Mouse (Mus musculus) hindbrain, embryonic 14.5 days (tissue): ENCODE measurements around the gene Pcp4l1. TPM values are rescaled to one million over a fixed set of nuclear protein-coding genes. Genes with fewer than 3 reads are reported as not detected.
"Not testable (repeated sequence)": the region's sequence is repeated elsewhere in the genome, so short reads cannot be mapped to it uniquely, and the experiment has no call there.

Experiments used
- ATAC-seq: fragments of 200-750 bp; cut with Nextera tagmentation; 2 replicates; pipeline ENCODE4 v1.8.0; 2017; ENCODE audit warnings: moderate number of reproducible peaks, mild to moderate bottlenecking, moderate TSS enrichment, moderate library complexity; ENCODE audit not compliant: low FRiP score
- DNase-seq: peaks from one replicate; pipeline ENCODE4 v3.0.0-alpha.2; 2015; ENCODE audit warnings: low spot score
- H3K27ac ChIP-seq: fragments of 300-500 bp; sonication (generic); 2 replicates; pipeline ENCODE4 v1.5.1; 2014; ENCODE audit warnings: mild to moderate bottlenecking, moderate library complexity
- H3K27me3 ChIP-seq: fragments of 300-500 bp; sonication (generic); 2 replicates; pipeline ENCODE4 v1.6.1; 2014; ENCODE audit warnings: mild to moderate bottlenecking, low read length, mixed read lengths; ENCODE audit not compliant: control insufficient read depth, insufficient read depth
- H3K36me3 ChIP-seq: fragments of 300-500 bp; sonication (generic); replicated peaks from 2 replicates; pipeline ENCODE4 v1.6.1; 2014; ENCODE audit not compliant: control insufficient read depth, insufficient read depth
- H3K4me1 ChIP-seq: fragments of 300-500 bp; sonication (generic); replicated peaks from 2 replicates; pipeline ENCODE4 v1.6.1; 2014; ENCODE audit warnings: antibody characterized with exemption, low read length, mixed read lengths; ENCODE audit not compliant: control insufficient read depth, insufficient read depth
- H3K4me2 ChIP-seq: fragments of 300-500 bp; sonication (generic); replicated peaks from 2 replicates; pipeline ENCODE4 v1.6.1; 2014; ENCODE audit warnings: mild to moderate bottlenecking, moderate library complexity
- H3K4me3 ChIP-seq: fragments of 300-500 bp; sonication (generic); replicated peaks from 2 replicates; pipeline ENCODE4 v1.5.1; 2014; ENCODE audit warnings: mild to moderate bottlenecking, low read length
- H3K9ac ChIP-seq: fragments of 300-500 bp; sonication (generic); 2 replicates; pipeline ENCODE4 v1.6.1; 2014
- H3K9me3 ChIP-seq: fragments of 300-500 bp; sonication (generic); 2 replicates; pipeline ENCODE4 v1.6.1; 2016; ENCODE audit warnings: low read length; ENCODE audit not compliant: control insufficient read depth
- WGBS: fragments of 180-500 bp; shearing (Covaris S2); extraction: QIAGEN DNeasy Blood & Tissue Kit; methylation state at CpG from one replicate; pipeline ENCODE4 v1.1.7; 2014; 5-methylcytosine and 5-hydroxymethylcytosine counted together
- polyA plus RNA-seq: library from polyadenylated mRNA; unstranded; fragments of >200 nt; fragmentation: Nextera tagmentation; extraction: Ambion mirVana; gene quantifications from 2 replicates; pipeline ENCODE4 v1.2.1, GENCODE M21; 2014

Gene Pcp4l1
- polyA plus RNA-seq, 1 experiment from 2014 or later = 55.1 TPM

GRCm38 (mm10) chr1:171162526-171162925 is 33.5 kb downstream of the Pcp4l1 start:
- 94% methylated on average over 3 of the region's 3 CpGs for WGBS
- Histone ChIP-seq H3K4me2 (no peak overlapping the region), H3K27me3 (peaks cover 25% of the 10 kb centered on the region), H3K4me1 (no peaks in the 10 kb centered on the region), H3K36me3 (no peaks in the 10 kb centered on the region), H3K4me3 (no peak overlapping the region), H3K27ac (no peak overlapping the region), H3K9me3 (no peaks in the 10 kb centered on the region), H3K9ac (no peak overlapping the region)
- no peak for ATAC-seq
- no peak for DNase-seq

GRCm38 (mm10) chr1:171159485-171159975 is 36.5 kb downstream of the Pcp4l1 start:
- Histone ChIP-seq H3K4me1 (no peaks in the 10 kb centered on the region), H3K36me3 (no peaks in the 10 kb centered on the region), H3K9ac (peak overlapping the region; percentile 28; the same call in 1 of the 2 replicates), H3K4me3 (peak overlapping the region; percentile 12; the same call in 1 of the 2 replicates), H3K27me3 (peaks cover 34% of the 10 kb centered on the region), H3K9me3 (no peaks in the 10 kb centered on the region), H3K4me2 (peak overlapping the region; percentile 36), H3K27ac (no peak overlapping the region)
- ATAC-seq = peak; percentile 14; the same call in 1 of the 2 replicates
- WGBS = 11% methylated on average over 13 of the region's 15 CpGs
- no peak for DNase-seq

GRCm38 (mm10) chr1:171157965-171158364 is 38.1 kb downstream of the Pcp4l1 start:
- H3K27me3 ChIP-seq = peaks cover 34% of the 10 kb centered on the region
- H3K4me3 ChIP-seq = no peak overlapping the region

GRCm38 (mm10) chr1:171156644-171157043 is 39.4 kb downstream of the Pcp4l1 start:
- Histone ChIP-seq H3K27me3 (peaks cover 34% of the 10 kb centered on the region), H3K9ac (no peak overlapping the region), H3K4me2 (no peak overlapping the region), H3K9me3 (no peaks in the 10 kb centered on the region), H3K4me3 (no peak overlapping the region), H3K4me1 (no peaks in the 10 kb centered on the region), H3K36me3 (no peaks in the 10 kb centered on the region), H3K27ac (no peak overlapping the region)
- WGBS = 77% methylated on average over 3 of the region's 3 CpGs
- DNase-seq (no peak), ATAC-seq (no peak)

More at GRCm38 (mm10) chr1:171157965-171158364, 38.1 kb downstream of the Pcp4l1 start:
- Histone ChIP-seq H3K9ac (no peak overlapping the region), H3K27ac (no peak overlapping the region), H3K36me3 (no peaks in the 10 kb centered on the region), H3K4me1 (no peaks in the 10 kb centered on the region), H3K9me3 (no peaks in the 10 kb centered on the region), H3K4me2 (no peak overlapping the region)
- ATAC-seq (no peak), DNase-seq (no peak)

- H3K4me2 ChIP-seq = no peak overlapping the region
- H3K4me3 ChIP-seq = no peak overlapping the region
- no peak overlapping the region for H3K9ac ChIP-seq
- H3K4me1 ChIP-seq = peaks cover 17% of the 10 kb centered on the region
- ATAC-seq (no peak), DNase-seq (no peak)
- no peaks in the 10 kb centered on the region for H3K9me3 ChIP-seq
- WGBS = 81% methylated on average over 4 of the region's 4 CpGs
- no peaks in the 10 kb centered on the region for H3K36me3 ChIP-seq
- 0 out of 2 replicates have a peak, but pooled peaks cover 5% of the 10 kb centered on the region for H3K27me3 ChIP-seq
- H3K27ac ChIP-seq = no peak overlapping the region
Observed at GRCm38 (mm10) chr1:171151966-171152365, 44.1 kb downstream of the Pcp4l1 start.

- DNase-seq = no peak
- Histone ChIP-seq H3K4me2 (peak overlapping the region; percentile 94), H3K4me1 (peaks cover 17% of the 10 kb centered on the region), H3K27me3 (no peaks in the 10 kb centered on the region), H3K9me3 (no peaks in the 10 kb centered on the region), H3K9ac (peak overlapping the region; percentile 91), H3K4me3 (peak overlapping the region; percentile 71), H3K27ac (peak overlapping the region; percentile 79), H3K36me3 (no peaks in the 10 kb centered on the region; the same call in 1 of the 2 replicates)
- ATAC-seq = peak; percentile 39; the same call in 1 of the 2 replicates
- WGBS = 4% methylated on average over 18 of the region's 18 CpGs
Observed at GRCm38 (mm10) chr1:171150838-171151391, 45.2 kb downstream of the Pcp4l1 start.

- H3K27me3 ChIP-seq = no peaks in the 10 kb centered on the region
- under 1% methylated on average over 34 of the region's 34 CpGs for WGBS
- peaks cover 5% of the 10 kb centered on the region; the same call in 1 of the 2 replicates for H3K36me3 ChIP-seq
- no peaks in the 10 kb centered on the region for H3K9me3 ChIP-seq
- peak within 1 kb of the TSS; percentile 94 for H3K4me2 ChIP-seq
- DNase-seq = peak; percentile 95
- peak within 1 kb of the TSS; percentile 91 for H3K9ac ChIP-seq
- peaks cover 17% of the 10 kb centered on the region for H3K4me1 ChIP-seq
- peak within 1 kb of the TSS; percentile 71 for H3K4me3 ChIP-seq
- H3K27ac ChIP-seq = peak within 1 kb of the TSS; percentile 79
- peak; percentile 97 for ATAC-seq
Observed at GRCm38 (mm10) chr1:171149974-171150760, 45.9 kb downstream of the Pcp4l1 start, which contains the start of the genes Sdhc and Mpz. Sdhc (minus strand) TSS chr1:171150603. Mpz (plus strand) TSS chr1:171150711.

GRCm38 (mm10) chr1:171142981-171143380 is 53.1 kb downstream of the Pcp4l1 start:
- not testable (repeated sequence) for DNase-seq, H3K4me1 ChIP-seq, H3K27ac ChIP-seq, H3K4me2 ChIP-seq, H3K9me3 ChIP-seq, ATAC-seq, H3K27me3 ChIP-seq, H3K4me3 ChIP-seq, H3K9ac ChIP-seq
- WGBS = 92% methylated on average over 9 of the region's 11 CpGs
- H3K36me3 ChIP-seq = peaks cover 63% of the 10 kb centered on the region

GRCm38 (mm10) chr1:171137486-171138155 is 58.4 kb downstream of the Pcp4l1 start:
- WGBS = 89% methylated on average over 8 of the region's 8 CpGs
- H3K27me3 ChIP-seq, H3K27ac ChIP-seq, H3K9me3 ChIP-seq, H3K4me2 ChIP-seq, H3K9ac ChIP-seq, H3K4me1 ChIP-seq, H3K4me3 ChIP-seq, DNase-seq, ATAC-seq: not testable (repeated sequence)
- peaks cover 87% of the 10 kb centered on the region for H3K36me3 ChIP-seq
